25 mouse cellular contexts compared by ENCODE assay signal in genomic region chrX:152673431-152673830, GRCm38 (mm10).
A peak's percentile ranks its signal among the peaks of the same experiment; 100 is the strongest.
DNase-seq lines count a peak whose midpoint lies in the region; ATAC-seq and TF ChIP-seq lines count a peak whose summit lies in the region.
"Had no signal": no experiment of that assay in that cellular context is flagged by ENCODE, and none has a peak within 500 bp of the region (broad histone marks: within the 10 kb centered on the region; RNA-seq: fewer than 3 reads in every experiment).

No protein-coding gene starts in this region.

- H3K36me3 ChIP-seq in lung, postnatal 0 days (ENCODE audit: insufficient read depth, low read length) = no peaks in the 10 kb centered on the region
- no peaks in the 10 kb centered on the region for H3K36me3 ChIP-seq in midbrain, embryonic 13.5 days
- H3K36me3 ChIP-seq: embryonic facial prominence, embryonic 13.5 days; forebrain, embryonic 10.5 days; forebrain, embryonic 15.5 days; heart, embryonic 13.5 days; neural tube, embryonic 12.5 days had no signal

- DNase-seq in adrenal gland, postnatal 10 days = peak; percentile 11
- DNase-seq in adrenal gland, adult 18-20 months (ENCODE audit: low spot score in 2 of 2) = no peak
- DNase-seq in kidney, postnatal 10 days = peak; percentile 24
- DNase-seq in kidney, adult 11 months = no peak
- peak; percentile 5 for DNase-seq in lung, postnatal 10 days
- DNase-seq in lung, postnatal 0 days (ENCODE audit: low spot score) = no peak
- DNase-seq in adrenal gland, postnatal 25 days = peak; percentile 3
- DNase-seq: cerebellum, adult 11 months; cerebellum, adult 9-11 months; gastrocnemius, adult 2 months; gastrocnemius, postnatal 36 days; heart, adult 2 months; liver; thymus, adult 2 months; thymus, postnatal 4 days had no signal

- no peaks in the 10 kb centered on the region for H3K4me1 ChIP-seq in lung, postnatal 0 days (ENCODE audit: insufficient read depth, low read depth, low read length)
- no peaks in the 10 kb centered on the region for H3K4me1 ChIP-seq in midbrain, embryonic 13.5 days (replicated peaks)
- H3K4me1 ChIP-seq: embryonic facial prominence, embryonic 13.5 days; forebrain, embryonic 10.5 days; forebrain, embryonic 15.5 days; neural tube, embryonic 12.5 days had no signal

- H3K9me3 ChIP-seq in lung, postnatal 0 days (ENCODE audit: low read length) = no peaks in the 10 kb centered on the region
- no peaks in the 10 kb centered on the region for H3K9me3 ChIP-seq in midbrain, embryonic 13.5 days
- H3K9me3 ChIP-seq: embryonic facial prominence, embryonic 13.5 days; forebrain, embryonic 10.5 days; forebrain, embryonic 15.5 days; heart, embryonic 13.5 days; neural tube, embryonic 12.5 days had no signal

- no peak overlapping the region for H3K9ac ChIP-seq in lung, postnatal 0 days (replicated peaks; ENCODE audit: low read depth)
- no peak overlapping the region for H3K9ac ChIP-seq in midbrain, embryonic 13.5 days (replicated peaks)
- H3K9ac ChIP-seq: embryonic facial prominence, embryonic 13.5 days; forebrain, embryonic 15.5 days; heart, embryonic 13.5 days; liver, embryonic 14.5 days; neural tube, embryonic 12.5 days had no signal

- no peak for TF ChIP-seq CTCF in lung, postnatal 0 days (IDR thresholded peaks at IDR 0.05)

- no peak overlapping the region for H3K4me3 ChIP-seq in lung, postnatal 0 days (ENCODE audit: low read depth, low read length)
- no peak overlapping the region for H3K4me3 ChIP-seq in midbrain, embryonic 13.5 days (replicated peaks)
- H3K4me3 ChIP-seq: embryonic facial prominence, embryonic 13.5 days; forebrain, embryonic 10.5 days; forebrain, embryonic 15.5 days; gastrocnemius, adult 2 months; heart, adult 2 months; heart, embryonic 13.5 days; myocyte; neural tube, embryonic 12.5 days had no signal

- no peak overlapping the region for H3K4me2 ChIP-seq in lung, postnatal 0 days (replicated peaks; ENCODE audit: low read depth, low read length)
- no peak overlapping the region for H3K4me2 ChIP-seq in midbrain, embryonic 13.5 days (replicated peaks)
- H3K4me2 ChIP-seq: embryonic facial prominence, embryonic 13.5 days; forebrain, embryonic 15.5 days; heart, embryonic 13.5 days; midbrain, embryonic 11.5 days; neural tube, embryonic 12.5 days had no signal

- no peak for TF ChIP-seq EP300 in lung, postnatal 0 days (IDR thresholded peaks at IDR 0.05)

- H3K27me3 ChIP-seq in lung, postnatal 0 days (replicated peaks; ENCODE audit: insufficient read depth, low read length) = no peaks in the 10 kb centered on the region
- peaks cover 37% of the 10 kb centered on the region; the same call in 1 of the 2 replicates for H3K27me3 ChIP-seq in midbrain, embryonic 13.5 days
- H3K27me3 ChIP-seq: forebrain, embryonic 15.5 days; neural tube, embryonic 12.5 days had no signal

- 57% methylated on average over 3 of the region's 3 CpGs for WGBS in lung, postnatal 0 days
- WGBS in midbrain, embryonic 13.5 days = 85% methylated on average over 3 of the region's 3 CpGs

- H3K27ac ChIP-seq in lung, postnatal 0 days (ENCODE audit: low read length) = no peak overlapping the region
- no peak overlapping the region for H3K27ac ChIP-seq in midbrain, embryonic 13.5 days
- H3K27ac ChIP-seq: embryonic facial prominence, embryonic 13.5 days; forebrain, embryonic 10.5 days; forebrain, embryonic 15.5 days; gastrocnemius, adult 2 months; heart, adult 2 months; heart, embryonic 13.5 days; liver, embryonic 14.5 days; neural tube, embryonic 12.5 days had no signal

- no peak for ATAC-seq in lung, postnatal 0 days
- no peak for ATAC-seq in midbrain, embryonic 13.5 days
- ATAC-seq: forebrain, embryonic 15.5 days; hindbrain, embryonic 16.5 days had no signal

Comparison
In these comparisons a context has a peak if more than half of its experiments do, and no peak if none do; other contexts are left out.
1. DNase-seq: peak in adrenal gland, postnatal 10 days (single experiment), kidney, postnatal 10 days (single experiment), lung, postnatal 10 days (single experiment) and adrenal gland, postnatal 25 days (single experiment); none in adrenal gland, adult 18-20 months (0 of 2), kidney, adult 11 months (single experiment) and lung, postnatal 0 days (single experiment).